Mouse (Mus musculus): Measurements from ENCODE around the gene Galnt13.
"Not testable (repeated sequence)": the region's sequence is repeated elsewhere in the genome, so short reads cannot be mapped to it uniquely, and the experiment has no call there.

Gene Galnt13

GRCm38 (mm10) chr2:54915088-54915670 is 479.1 kb downstream of the Galnt13 start:
- intact Hi-C loops (cut with DNase I) = no loop called here

- intact Hi-C loops (cut with DNase I) = no loop called here
These were observed 500.3 kb downstream of the Galnt13 start for GRCm38 (mm10) chr2:54936369-54936768.

- intact Hi-C loops (cut with DNase I) = no loop called here
These were observed 501.2 kb downstream of the Galnt13 start for GRCm38 (mm10) chr2:54937306-54937705.

- intact Hi-C loops (cut with DNase I) = no loop called here
These were observed 502.0 kb downstream of the Galnt13 start for GRCm38 (mm10) chr2:54938075-54938474.

- intact Hi-C loops (cut with DNase I) = no loop called here
These were observed 507.3 kb downstream of the Galnt13 start for GRCm38 (mm10) chr2:54943386-54943785.

GRCm38 (mm10) chr2:54983839-54984238 is 547.7 kb downstream of the Galnt13 start:
- intact Hi-C loops (cut with DNase I) = no loop called here

- intact Hi-C loops (cut with DNase I) = not testable (repeated sequence)
These were observed 586.4 kb downstream of the Galnt13 start for GRCm38 (mm10) chr2:55022539-55022938.

- intact Hi-C loops (cut with DNase I) = no loop called here
These were observed 598.5 kb downstream of the Galnt13 start for GRCm38 (mm10) chr2:55034610-55035009.

GRCm38 (mm10) chr2:55065469-55066315 is 629.6 kb downstream of the Galnt13 start:
- intact Hi-C loops (cut with DNase I) = no loop called here

- intact Hi-C loops (cut with DNase I) = loop anchor here (10.0 kb wide), 1 partner anchor 839 kb away; no protein-coding TSS in a partner anchor
These were observed 649.5 kb downstream of the Galnt13 start for GRCm38 (mm10) chr2:55085580-55085979.

- intact Hi-C loops (cut with DNase I) = loop anchor here (10.0 kb wide), 1 partner anchor 837 kb away; no protein-coding TSS in a partner anchor
These were observed 651.9 kb downstream of the Galnt13 start for GRCm38 (mm10) chr2:55088034-55088433.

GRCm38 (mm10) chr2:55090332-55090731 is 654.2 kb downstream of the Galnt13 start:
- intact Hi-C loops (cut with DNase I) = loop anchor here (5.0 kb wide), 1 partner anchor 937 kb away; no protein-coding TSS in a partner anchor

- intact Hi-C loops (cut with DNase I) = loop anchor here (5.0 kb wide), 1 partner anchor 936 kb away; no protein-coding TSS in a partner anchor
These were observed 655.4 kb downstream of the Galnt13 start for GRCm38 (mm10) chr2:55091495-55091894.

- intact Hi-C loops (cut with DNase I) = no loop called here
These were observed 663.0 kb downstream of the Galnt13 start for GRCm38 (mm10) chr2:55099100-55099499.

- intact Hi-C loops (cut with DNase I) = no loop called here
These were observed 665.2 kb downstream of the Galnt13 start for GRCm38 (mm10) chr2:55101279-55101678.

GRCm38 (mm10) chr2:55103521-55103920 is 667.4 kb downstream of the Galnt13 start:
- intact Hi-C loops (cut with DNase I) = no loop called here

- intact Hi-C loops (cut with DNase I) = no loop called here
These were observed 671.7 kb downstream of the Galnt13 start for GRCm38 (mm10) chr2:55107828-55108227.

- intact Hi-C loops (cut with DNase I) = no loop called here
These were observed 717.0 kb downstream of the Galnt13 start for GRCm38 (mm10) chr2:55153089-55153488.

- intact Hi-C loops (cut with DNase I) = no loop called here
These were observed 728.7 kb downstream of the Galnt13 start for GRCm38 (mm10) chr2:55164781-55165180.
